Mouse (Mus musculus) heart, embryonic 13.5 days (tissue): ENCODE data around the gene Entpd2. TPM values are rescaled to one million over a fixed set of nuclear protein-coding genes. Genes with fewer than 3 reads are reported as not detected.

Experiments used
- ATAC-seq: fragments of 200-750 bp; cut with Nextera tagmentation; 2 replicates; pipeline ENCODE4 v1.8.0; 2017; ENCODE audit warnings: moderate TSS enrichment; ENCODE audit not compliant: insufficient number of reproducible peaks, low FRiP score, low TSS enrichment; ENCODE audit errors: extremely low read depth
- H3K27ac ChIP-seq: fragments of 300-500 bp; sonication (generic); replicated peaks from 2 replicates; pipeline ENCODE4 v1.5.1; 2015; ENCODE audit warnings: moderate library complexity, mild to moderate bottlenecking, inconsistent platforms
- H3K27me3 ChIP-seq: fragments of 300-500 bp; sonication (generic); replicated peaks from 2 replicates; pipeline ENCODE4 v1.6.1; 2015; ENCODE audit warnings: mild to moderate bottlenecking, inconsistent platforms
- H3K36me3 ChIP-seq: fragments of 300-500 bp; sonication (generic); 2 replicates; pipeline ENCODE4 v1.6.1; 2015; ENCODE audit warnings: mild to moderate bottlenecking, inconsistent platforms
- H3K4me1 ChIP-seq: fragments of 300-500 bp; sonication (generic); 2 replicates; pipeline ENCODE4 v1.6.1; 2015; ENCODE audit warnings: inconsistent platforms
- H3K4me2 ChIP-seq: fragments of 300-500 bp; sonication (generic); 2 replicates; pipeline ENCODE4 v1.6.1; 2015; ENCODE audit warnings: inconsistent platforms, mild to moderate bottlenecking, moderate library complexity
- H3K4me3 ChIP-seq: fragments of 300-500 bp; sonication (generic); 2 replicates; pipeline ENCODE4 v1.5.1; 2015; ENCODE audit warnings: moderate library complexity, mild to moderate bottlenecking, inconsistent platforms
- H3K9ac ChIP-seq: fragments of 300-500 bp; sonication (generic); 2 replicates; pipeline ENCODE4 v1.6.1; 2015; ENCODE audit warnings: inconsistent platforms, mild to moderate bottlenecking, moderate library complexity
- H3K9me3 ChIP-seq: fragments of 300-500 bp; sonication (generic); 2 replicates; pipeline ENCODE4 v1.6.1; 2016; ENCODE audit warnings: inconsistent platforms
- WGBS: fragments of 180-500 bp; shearing (Covaris S2); methylation state at CpG from one replicate; pipeline ENCODE4 v1.1.7; 2015; ENCODE audit warnings: mixed read lengths; 5-methylcytosine and 5-hydroxymethylcytosine counted together
- microRNA-seq: library from miRNA; unstranded; fragments of <30 nt; microRNA quantifications from one replicate; pipeline ENCODE4, GENCODE M21; 2016
- polyA plus RNA-seq: library from polyadenylated mRNA; unstranded; fragments of >200 nt; fragmentation: Nextera tagmentation; extraction: Ambion mirVana; gene quantifications from 2 replicates; pipeline ENCODE4 v1.2.1, GENCODE M21; 2015

The Entpd2 gene
- polyA plus RNA-seq, 1 experiment from 2014 or later, result 0.51 TPM

GRCm38 (mm10) chr2:25432326-25433098 is 36.8 kb downstream of the Entpd2 start:
- ATAC-seq, result no peak
- H3K27me3 ChIP-seq, result peaks cover 41% of the 10 kb centered on the region
- no peak overlapping the region for H3K4me2 ChIP-seq
- peaks cover 2% of the 10 kb centered on the region; the same call in 1 of the 2 replicates for H3K4me1 ChIP-seq
- no peak overlapping the region for H3K27ac ChIP-seq
- H3K9me3 ChIP-seq, result no peaks in the 10 kb centered on the region
- no peak overlapping the region for H3K4me3 ChIP-seq
- H3K36me3 ChIP-seq, result peaks cover 6% of the 10 kb centered on the region
- WGBS, result 64% methylated on average over 11 of the region's 11 CpGs
- no peak overlapping the region for H3K9ac ChIP-seq

- no peak overlapping the region for H3K4me3 ChIP-seq
- no peaks in the 10 kb centered on the region for H3K9me3 ChIP-seq
- H3K9ac ChIP-seq, result no peak overlapping the region
- H3K36me3 ChIP-seq, result peaks cover 6% of the 10 kb centered on the region
- no peak overlapping the region for H3K27ac ChIP-seq
- no peak for ATAC-seq
- H3K4me1 ChIP-seq, result peaks cover 2% of the 10 kb centered on the region; the same call in 1 of the 2 replicates
- H3K4me2 ChIP-seq, result no peak overlapping the region
- H3K27me3 ChIP-seq, result peaks cover 40% of the 10 kb centered on the region
- WGBS, result 85% methylated on average over 17 of the region's 17 CpGs
Observed at GRCm38 (mm10) chr2:25433101-25433500, 37.4 kb downstream of the Entpd2 start.

GRCm38 (mm10) chr2:25434292-25434691 is 38.6 kb downstream of the Entpd2 start:
- no peak overlapping the region for H3K9ac ChIP-seq
- H3K27me3 ChIP-seq, result peaks cover 40% of the 10 kb centered on the region
- 84% methylated on average over 8 of the region's 8 CpGs for WGBS
- H3K4me3 ChIP-seq, result no peak overlapping the region
- no peak overlapping the region for H3K27ac ChIP-seq
- H3K9me3 ChIP-seq, result no peaks in the 10 kb centered on the region
- no peaks in the 10 kb centered on the region for H3K4me1 ChIP-seq
- no peak overlapping the region for H3K4me2 ChIP-seq
- ATAC-seq, result no peak
- peaks cover 6% of the 10 kb centered on the region for H3K36me3 ChIP-seq

GRCm38 (mm10) chr2:25436286-25436820 is 40.7 kb downstream of the Entpd2 start:
- Histone ChIP-seq H3K27me3 (peaks cover 20% of the 10 kb centered on the region), H3K9me3 (no peaks in the 10 kb centered on the region), H3K4me1 (no peaks in the 10 kb centered on the region), H3K9ac (no peak overlapping the region), H3K4me2 (no peak overlapping the region), H3K4me3 (no peak overlapping the region), H3K36me3 (peaks cover 7% of the 10 kb centered on the region), H3K27ac (no peak overlapping the region)
- WGBS, result 87% methylated on average over 10 of the region's 10 CpGs
- ATAC-seq, result no peak

GRCm38 (mm10) chr2:25441067-25441466 is 45.4 kb downstream of the Entpd2 start:
- peaks cover 13% of the 10 kb centered on the region for H3K36me3 ChIP-seq

GRCm38 (mm10) chr2:25442682-25443081 is 47.0 kb downstream of the Entpd2 start:
- Histone ChIP-seq H3K4me1 (no peaks in the 10 kb centered on the region), H3K4me3 (no peak overlapping the region), H3K27ac (no peak overlapping the region), H3K36me3 (peaks cover 6% of the 10 kb centered on the region; the same call in 1 of the 2 replicates), H3K9me3 (no peaks in the 10 kb centered on the region), H3K27me3 (no peaks in the 10 kb centered on the region; the same call in 1 of the 2 replicates), H3K4me2 (no peak overlapping the region), H3K9ac (no peak overlapping the region)
- WGBS, result 77% methylated on average over 14 of the region's 14 CpGs
- no peak for ATAC-seq

More at GRCm38 (mm10) chr2:25441067-25441466, 45.4 kb downstream of the Entpd2 start:
- H3K4me1 ChIP-seq, result no peaks in the 10 kb centered on the region
- no peak overlapping the region for H3K4me3 ChIP-seq
- 78% methylated on average over 20 of the region's 20 CpGs for WGBS
- no peaks in the 10 kb centered on the region for H3K9me3 ChIP-seq
- no peak overlapping the region for H3K9ac ChIP-seq
- no peak overlapping the region for H3K4me2 ChIP-seq
- no peak overlapping the region for H3K27ac ChIP-seq
- ATAC-seq, result no peak
- H3K27me3 ChIP-seq, result no peaks in the 10 kb centered on the region; the same call in 1 of the 2 replicates

Small RNA genes lying within 50 kb of the gene (microRNA-seq; reads per million reads assigned to microRNA genes)
- gene Mir3087, result not detected

Other genes with a start within 250 kb of the Entpd2 start
- 7.7 and 8.2 TPM in 2 replicates for gene Nrarp, start 215.1 kb upstream of the Entpd2 start, polyA plus RNA-seq
- gene Tor4a, start 199.0 kb upstream of the Entpd2 start, polyA plus RNA-seq, result 6.4 and 6.9 TPM in 2 replicates
- gene Nelfb, start 184.4 kb upstream of the Entpd2 start, polyA plus RNA-seq, result 68.8 and 72.8 TPM in 2 replicates
- not detected in 2 replicates for gene Stpg3, start 181.2 kb upstream of the Entpd2 start, polyA plus RNA-seq
- gene Fam166a, start 177.1 kb upstream of the Entpd2 start, polyA plus RNA-seq, result not detected in 2 replicates
- gene Tubb4b, start 171.2 kb upstream of the Entpd2 start, polyA plus RNA-seq, result 402 and 437 TPM in 2 replicates
- gene Slc34a3, start 161.5 kb upstream of the Entpd2 start, polyA plus RNA-seq, result not detected in 2 replicates
- gene Rnf224, start 159.1 kb upstream of the Entpd2 start, polyA plus RNA-seq, result not detected in 2 replicates
- 6.6 and 7.2 TPM in 2 replicates for gene Rnf208, start 153.6 kb upstream of the Entpd2 start, polyA plus RNA-seq
- gene Cysrt1, start 153.4 kb upstream of the Entpd2 start, polyA plus RNA-seq, result not detected in 2 replicates
- gene AL732309.1, start 149.0 kb upstream of the Entpd2 start, polyA plus RNA-seq, result 2.1 and 2.9 TPM in 2 replicates
- 15.5 and 15.9 TPM in 2 replicates for gene Tmem203, start 140.4 kb upstream of the Entpd2 start, polyA plus RNA-seq
- 3.5 and 4.3 TPM in 2 replicates for gene Tprn, start 133.3 kb upstream of the Entpd2 start, polyA plus RNA-seq
- 144 and 158 TPM in 2 replicates for gene Ssna1, start 123.4 kb upstream of the Entpd2 start, polyA plus RNA-seq
- gene Anapc2, start 123.4 kb upstream of the Entpd2 start, polyA plus RNA-seq, result 77.3 and 82.5 TPM in 2 replicates
- gene Tmem210, start 107.7 kb upstream of the Entpd2 start, polyA plus RNA-seq, result not detected in 2 replicates
- gene Lrrc26, start 106.0 kb upstream of the Entpd2 start, polyA plus RNA-seq, result not detected in 2 replicates
- gene Grin1, start 76.7 kb upstream of the Entpd2 start, polyA plus RNA-seq, result 0.09 and 0.16 TPM in 2 replicates
- 28.4 and 31.3 TPM in 2 replicates for gene Man1b1, start 63.5 kb upstream of the Entpd2 start, polyA plus RNA-seq
- gene Dpp7, start 39.5 kb upstream of the Entpd2 start, polyA plus RNA-seq, result 13.6 and 14.4 TPM in 2 replicates
- gene Uap1l1, start 30.2 kb upstream of the Entpd2 start, polyA plus RNA-seq, result 14.9 and 17.0 TPM in 2 replicates
- 16.5 and 18.1 TPM in 2 replicates for gene Sapcd2, start 23.6 kb upstream of the Entpd2 start, polyA plus RNA-seq
- 26.6 and 29.0 TPM in 2 replicates for gene Npdc1, start 3.5 kb downstream of the Entpd2 start, polyA plus RNA-seq
- 0.07 TPM in 1 of 2 replicates, not detected in the other for gene Fut7, start 27.4 kb downstream of the Entpd2 start, polyA plus RNA-seq
- 2.7 and 3.2 TPM in 2 replicates for gene Abca2, start 32.8 kb downstream of the Entpd2 start, polyA plus RNA-seq
- gene Clic3, start 61.0 kb downstream of the Entpd2 start, polyA plus RNA-seq, result 1.8 and 2.5 TPM in 2 replicates
- gene Paxx, start 65.2 kb downstream of the Entpd2 start, polyA plus RNA-seq, result 25.6 and 25.7 TPM in 2 replicates
- 19.8 and 20.7 TPM in 2 replicates for gene Ptgds, start 74.2 kb downstream of the Entpd2 start, polyA plus RNA-seq
- not detected in 2 replicates for gene Lcn12, start 98.0 kb downstream of the Entpd2 start, polyA plus RNA-seq
- gene Fbxw5, start 104.9 kb downstream of the Entpd2 start, polyA plus RNA-seq, result 73.8 and 83.9 TPM in 2 replicates
- gene C8g, start 105.8 kb downstream of the Entpd2 start, polyA plus RNA-seq, result 3.1 and 3.5 TPM in 2 replicates
- 21.0 and 22.9 TPM in 2 replicates for gene Traf2, start 151.1 kb downstream of the Entpd2 start, polyA plus RNA-seq
- gene Edf1, start 162.0 kb downstream of the Entpd2 start, polyA plus RNA-seq, result 277 and 302 TPM in 2 replicates
- gene Mamdc4, start 179.0 kb downstream of the Entpd2 start, polyA plus RNA-seq, result 4.6 and 7.3 TPM in 2 replicates
- gene Phpt1, start 179.3 kb downstream of the Entpd2 start, polyA plus RNA-seq, result 177 and 199 TPM in 2 replicates
- 0.14 and 0.27 TPM in 2 replicates for gene Ajm1, start 185.9 kb downstream of the Entpd2 start, polyA plus RNA-seq
- gene Rabl6, start 212.6 kb downstream of the Entpd2 start, polyA plus RNA-seq, result 42.9 and 47.6 TPM in 2 replicates
- 0.11 and 0.13 TPM in 2 replicates for gene Ccdc183, start 221.8 kb downstream of the Entpd2 start, polyA plus RNA-seq
- gene Tmem141, start 226.1 kb downstream of the Entpd2 start, polyA plus RNA-seq, result 20.3 and 20.4 TPM in 2 replicates
- gene Fcna, start 232.2 kb downstream of the Entpd2 start, polyA plus RNA-seq, result 2.3 and 2.6 TPM in 2 replicates